Mouse (Mus musculus) hindbrain, embryonic 11.5 days (tissue): ENCODE results near the gene Phf2. TPM values are rescaled to one million over a fixed set of nuclear protein-coding genes. Genes with fewer than 3 reads are reported as not detected.
"Not testable (repeated sequence)": the region's sequence is repeated elsewhere in the genome, so short reads cannot be mapped to it uniquely, and the experiment has no call there.

Experiments used
- ATAC-seq: fragments of 200-750 bp; cut with Nextera tagmentation; 2 replicates; pipeline ENCODE4 v1.8.0; 2017; ENCODE audit warnings: mild to moderate bottlenecking, moderate TSS enrichment, moderate library complexity; ENCODE audit not compliant: low FRiP score
- DNase-seq: peaks from one replicate; pipeline ENCODE4 v3.0.0-alpha.2; 2015; ENCODE audit warnings: low spot score
- H3K27ac ChIP-seq: fragments of 300-500 bp; sonication (generic); 2 replicates; pipeline ENCODE4 v1.5.1; 2014; ENCODE audit warnings: mild to moderate bottlenecking, low read depth, low read length
- H3K27me3 ChIP-seq: fragments of 300-500 bp; sonication (generic); 2 replicates; pipeline ENCODE4 v1.6.1; 2014; ENCODE audit warnings: mild to moderate bottlenecking, low read length, moderate library complexity, mixed read lengths; ENCODE audit not compliant: control insufficient read depth, insufficient read depth
- H3K36me3 ChIP-seq: fragments of 300-500 bp; sonication (generic); 2 replicates; pipeline ENCODE4 v1.6.1; 2014; ENCODE audit warnings: mild to moderate bottlenecking, low read length, moderate library complexity, mixed read lengths; ENCODE audit not compliant: control insufficient read depth, insufficient read depth
- H3K4me1 ChIP-seq: fragments of 300-500 bp; sonication (generic); replicated peaks from 2 replicates; pipeline ENCODE4 v1.6.1; 2014; ENCODE audit warnings: low read length, mixed read lengths; ENCODE audit not compliant: control insufficient read depth, insufficient read depth
- H3K4me2 ChIP-seq: fragments of 300-500 bp; sonication (generic); replicated peaks from 2 replicates; pipeline ENCODE4 v1.6.1; 2014; ENCODE audit warnings: mild to moderate bottlenecking, low read depth, low read length
- H3K4me3 ChIP-seq: fragments of 300-500 bp; sonication (generic); 2 replicates; pipeline ENCODE4 v1.5.1; 2014; ENCODE audit warnings: low read depth, low read length
- H3K9ac ChIP-seq: fragments of 300-500 bp; sonication (generic); 2 replicates; pipeline ENCODE4 v1.6.1; 2014; ENCODE audit warnings: low read depth, low read length
- H3K9me3 ChIP-seq: fragments of 300-500 bp; sonication (generic); 2 replicates; pipeline ENCODE4 v1.6.1; 2016; ENCODE audit warnings: low read length; ENCODE audit not compliant: control insufficient read depth
- WGBS: fragments of 180-500 bp; shearing (Covaris S2); extraction: QIAGEN DNeasy Blood & Tissue Kit; methylation state at CpG from one replicate; pipeline ENCODE4 v1.1.7; 2014; 5-methylcytosine and 5-hydroxymethylcytosine counted together
- polyA plus RNA-seq: library from polyadenylated mRNA; unstranded; fragments of >200 nt; fragmentation: Nextera tagmentation; extraction: Ambion mirVana; gene quantifications from 2 replicates; pipeline ENCODE4 v1.2.1, GENCODE M21; 2014

Gene Phf2
- polyA plus RNA-seq, 1 experiment from 2014 or later: 13.2 TPM

DNA sequence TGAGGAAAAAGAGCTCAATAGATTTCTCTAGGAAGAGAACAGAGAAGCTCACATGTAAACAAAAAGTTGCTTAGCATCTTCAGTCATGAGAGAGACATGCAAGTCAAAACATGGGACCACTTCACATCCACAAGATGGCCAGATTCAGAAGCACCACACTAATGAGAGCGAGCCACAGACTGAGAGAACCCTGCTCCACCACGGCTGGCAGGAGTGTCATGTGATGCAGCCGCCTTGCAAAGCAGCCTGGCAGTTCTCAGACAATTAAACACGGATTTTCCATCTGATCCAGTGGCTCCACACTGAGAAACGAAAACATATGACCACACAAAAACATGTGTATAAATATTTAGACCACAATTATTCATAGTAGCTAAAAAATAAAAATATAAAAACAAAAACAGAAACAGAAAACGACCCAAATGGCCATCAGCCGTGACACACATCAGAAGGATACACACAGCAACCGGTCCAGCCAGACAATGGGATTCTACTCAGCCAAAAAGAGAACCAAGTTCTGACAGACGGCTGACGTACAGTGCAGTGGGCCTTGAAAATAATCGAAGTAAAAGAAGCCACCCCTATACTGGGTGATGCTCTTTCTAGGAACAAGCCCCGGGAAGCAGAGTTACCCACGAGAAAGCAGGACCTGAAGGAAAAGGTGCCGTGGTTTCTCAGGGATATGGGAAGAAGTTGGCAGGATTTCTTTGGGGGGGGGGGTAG lies 40.2 kb downstream of the Phf2 start:
- H3K27ac ChIP-seq: no peak overlapping the region
- peaks cover 8% of the 10 kb centered on the region for H3K36me3 ChIP-seq
- no peak for DNase-seq

DNA sequence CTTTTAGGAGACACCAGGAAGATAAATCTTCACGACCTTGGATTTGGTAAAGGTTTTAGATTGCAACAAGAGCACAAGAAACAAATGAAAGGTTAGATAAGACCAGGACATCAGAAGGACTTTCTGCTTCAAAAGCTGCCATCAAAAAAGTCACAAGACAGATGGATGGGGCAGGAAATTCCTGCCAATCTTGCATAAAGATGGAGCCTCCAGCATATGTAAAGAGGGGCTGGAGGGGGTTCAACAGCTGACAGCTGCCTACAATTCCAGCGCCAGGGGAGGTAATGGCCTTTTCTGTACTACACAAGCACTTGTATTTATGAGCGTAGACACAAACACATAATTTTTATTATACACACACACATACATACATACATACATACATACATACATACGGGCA lies 41.1 kb downstream of the Phf2 start:
- DNase-seq (no peak), ATAC-seq (no peak)
- no peaks in the 10 kb centered on the region for H3K9me3 ChIP-seq
- 89% methylated on average over 4 of the region's 4 CpGs for WGBS
- H3K27ac ChIP-seq: no peak overlapping the region
- H3K4me2 ChIP-seq: no peak overlapping the region
- no peaks in the 10 kb centered on the region for H3K27me3 ChIP-seq
- no peak overlapping the region for H3K9ac ChIP-seq
- no peaks in the 10 kb centered on the region for H3K4me1 ChIP-seq
- H3K4me3 ChIP-seq: no peak overlapping the region
- H3K36me3 ChIP-seq: peaks cover 8% of the 10 kb centered on the region

More for the DNA sequence above, 40.2 kb downstream of the Phf2 start:
- no peaks in the 10 kb centered on the region for H3K9me3 ChIP-seq
- ATAC-seq: no peak
- no peaks in the 10 kb centered on the region for H3K4me1 ChIP-seq
- H3K9ac ChIP-seq: no peak overlapping the region
- no peak overlapping the region for H3K4me2 ChIP-seq
- no peak overlapping the region for H3K4me3 ChIP-seq
- no peaks in the 10 kb centered on the region for H3K27me3 ChIP-seq
- 91% methylated on average over 14 of the region's 14 CpGs for WGBS

- no peak for ATAC-seq
- WGBS: 93% methylated on average over 9 of the region's 9 CpGs
- Histone ChIP-seq H3K9me3 (no peaks in the 10 kb centered on the region), H3K4me2 (no peak overlapping the region), H3K4me3 (no peak overlapping the region), H3K27me3 (no peaks in the 10 kb centered on the region), H3K36me3 (peaks cover 8% of the 10 kb centered on the region), H3K4me1 (no peaks in the 10 kb centered on the region), H3K27ac (no peak overlapping the region), H3K9ac (no peak overlapping the region)
- DNase-seq: no peak
Measured at GRCm38 (mm10) chr13:48822871-48823270, 48.0 kb downstream of the Phf2 start.

GRCm38 (mm10) chr13:48822288-48822687 lies 48.6 kb downstream of the Phf2 start:
- DNase-seq (no peak), ATAC-seq (no peak)
- no peaks in the 10 kb centered on the region for H3K4me1 ChIP-seq
- peaks cover 8% of the 10 kb centered on the region for H3K36me3 ChIP-seq
- WGBS: 92% methylated on average over 10 of the region's 10 CpGs
- H3K27me3 ChIP-seq: no peaks in the 10 kb centered on the region
- H3K9me3 ChIP-seq: no peaks in the 10 kb centered on the region
- H3K27ac ChIP-seq: no peak overlapping the region
- H3K9ac ChIP-seq: no peak overlapping the region
- no peak overlapping the region for H3K4me2 ChIP-seq
- no peak overlapping the region for H3K4me3 ChIP-seq

DNA sequence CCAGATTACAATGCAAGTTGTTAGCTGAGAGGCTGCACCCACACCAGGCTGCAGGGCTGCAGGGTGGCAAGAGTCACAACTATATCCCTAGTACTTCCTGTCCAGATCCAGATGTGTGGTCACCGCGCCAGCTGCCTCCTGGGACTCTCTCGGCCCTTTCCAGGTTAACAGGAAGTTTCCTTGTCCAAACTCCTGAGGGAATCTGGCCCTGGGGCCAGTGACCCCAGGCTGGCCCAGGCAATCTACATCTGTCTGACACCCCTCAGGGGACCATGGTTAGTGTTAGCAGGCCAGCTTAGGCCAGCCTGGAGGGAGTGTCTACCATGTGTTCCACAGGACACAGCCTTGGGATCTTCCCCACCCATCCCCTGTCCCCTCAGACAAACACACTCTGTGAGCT lies 51.8 kb downstream of the Phf2 start:
- Histone ChIP-seq H3K4me2 (no peak overlapping the region), H3K36me3 (peaks cover 14% of the 10 kb centered on the region), H3K9ac (no peak overlapping the region), H3K4me1 (no peaks in the 10 kb centered on the region), H3K27ac (no peak overlapping the region), H3K9me3 (no peaks in the 10 kb centered on the region), H3K4me3 (no peak overlapping the region), H3K27me3 (no peaks in the 10 kb centered on the region)
- WGBS: 91% methylated on average over 3 of the region's 3 CpGs
- ATAC-seq (no peak), DNase-seq (no peak)

GRCm38 (mm10) chr13:48814406-48814805 lies 56.5 kb downstream of the Phf2 start:
- Histone ChIP-seq H3K27me3 (no peaks in the 10 kb centered on the region), H3K4me3 (no peak overlapping the region), H3K36me3 (peaks cover 14% of the 10 kb centered on the region), H3K4me2 (no peak overlapping the region), H3K9me3 (no peaks in the 10 kb centered on the region), H3K4me1 (no peaks in the 10 kb centered on the region), H3K9ac (no peak overlapping the region), H3K27ac (no peak overlapping the region)
- 90% methylated on average over 1 of the region's 1 CpGs for WGBS
- DNase-seq (no peak), ATAC-seq (no peak)

GRCm38 (mm10) chr13:48810991-48811390 lies 59.9 kb downstream of the Phf2 start:
- ATAC-seq (no peak), DNase-seq (no peak)
- Histone ChIP-seq H3K4me3 (no peak overlapping the region), H3K4me2 (no peak overlapping the region), H3K9me3 (no peaks in the 10 kb centered on the region), H3K36me3 (peaks cover 11% of the 10 kb centered on the region), H3K9ac (no peak overlapping the region), H3K4me1 (no peaks in the 10 kb centered on the region), H3K27ac (no peak overlapping the region), H3K27me3 (no peaks in the 10 kb centered on the region)
- WGBS: 80% methylated on average over 9 of the region's 9 CpGs

DNA sequence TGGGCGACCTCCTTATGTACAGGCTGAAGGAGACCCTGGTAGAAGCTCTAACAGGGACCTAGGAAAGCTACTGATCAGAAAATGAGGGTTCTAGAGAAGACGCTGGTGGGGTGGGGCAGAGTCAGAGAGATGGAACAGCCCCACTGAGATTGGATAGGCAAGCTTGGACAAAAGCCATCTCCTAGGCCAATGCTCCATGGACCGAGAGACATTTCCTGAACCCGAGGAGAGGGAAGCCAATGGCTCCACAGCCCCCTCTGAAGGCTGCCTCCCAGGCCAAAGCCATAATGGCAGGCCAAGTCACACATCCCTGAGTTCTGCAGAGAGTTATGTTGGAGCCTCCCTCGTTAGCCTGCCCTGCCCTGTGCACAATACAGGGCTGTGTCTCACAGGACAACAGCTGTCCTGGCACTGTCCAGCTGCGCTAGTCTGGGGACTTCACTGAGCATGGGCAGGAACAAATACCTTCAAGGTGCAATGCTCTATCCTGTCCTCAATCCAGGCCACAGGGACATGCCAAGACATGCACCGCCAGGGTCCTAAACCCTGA lies 60.6 kb downstream of the Phf2 start:
- 85% methylated on average over 7 of the region's 7 CpGs for WGBS
- H3K27ac ChIP-seq: no peak overlapping the region
- DNase-seq: no peak
- H3K4me2 ChIP-seq: no peak overlapping the region
- H3K4me1 ChIP-seq: no peaks in the 10 kb centered on the region
- ATAC-seq: no peak
- no peak overlapping the region for H3K9ac ChIP-seq
- no peaks in the 10 kb centered on the region for H3K27me3 ChIP-seq
- no peaks in the 10 kb centered on the region for H3K9me3 ChIP-seq
- no peak overlapping the region for H3K4me3 ChIP-seq
- peaks cover 8% of the 10 kb centered on the region for H3K36me3 ChIP-seq

GRCm38 (mm10) chr13:48809668-48810067 lies 61.3 kb downstream of the Phf2 start:
- not testable (repeated sequence) for H3K27ac ChIP-seq, H3K9me3 ChIP-seq, H3K9ac ChIP-seq, ATAC-seq, H3K4me2 ChIP-seq, H3K36me3 ChIP-seq, H3K4me3 ChIP-seq, DNase-seq, H3K27me3 ChIP-seq, H3K4me1 ChIP-seq
- WGBS: 86% methylated on average over 4 of the region's 4 CpGs
